Mouse (Mus musculus) kidney, adult 18-20 months (tissue): Measurements from ENCODE around the gene Enpp1.

Experiments
- DNase-seq: peaks from one replicate; pipeline ENCODE4 v3.0.0; 2021

Enpp1 gene

DNA sequence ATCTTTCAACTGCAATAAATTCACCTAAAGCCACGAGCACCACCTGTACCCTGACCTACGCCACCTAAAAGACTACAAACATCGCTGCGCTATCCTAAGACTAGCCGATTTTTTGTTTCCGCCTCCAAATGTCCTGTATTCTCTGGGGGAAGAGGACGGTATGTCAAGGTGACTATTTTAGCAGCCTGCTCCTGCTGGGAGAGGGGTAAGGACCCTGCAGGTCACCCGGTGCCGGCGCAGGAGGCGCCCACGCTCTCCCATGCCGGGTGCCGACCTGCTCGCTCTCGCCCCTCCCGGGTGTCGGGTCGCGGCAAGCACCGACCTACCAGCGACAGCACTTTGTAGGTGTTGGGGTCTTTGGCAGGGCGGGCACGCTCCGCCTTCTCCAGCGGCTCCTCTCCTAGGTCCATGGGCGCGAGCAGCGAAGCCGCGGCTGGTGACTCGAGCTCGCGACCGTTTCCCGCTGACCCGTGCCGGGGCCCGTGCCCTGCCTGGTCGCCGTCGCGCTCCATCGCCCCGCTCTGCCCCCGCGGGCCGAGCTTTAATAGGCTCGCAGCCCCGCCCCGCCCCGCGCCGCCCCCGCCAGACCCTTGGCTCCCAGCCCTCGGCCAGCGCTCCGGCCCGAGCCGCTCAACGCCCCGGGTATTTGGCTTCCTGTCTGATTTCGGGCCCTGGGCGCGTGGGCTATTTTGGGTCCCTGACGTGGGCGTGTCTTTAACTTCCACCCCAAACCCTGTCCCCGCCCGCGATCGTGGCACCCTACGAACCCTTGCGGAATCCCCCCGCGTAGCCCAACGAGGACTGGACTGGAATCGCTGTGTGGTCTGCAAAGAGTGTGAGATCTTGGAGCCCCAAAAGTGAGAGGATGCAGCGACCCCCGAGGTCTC lies at the start of gene Enpp1:
Gene Enpp1, minus strand, starts transcription at position 680 of the 887 bp plus-strand sequence.
- DNase-seq, result peak; percentile 87

DNA sequence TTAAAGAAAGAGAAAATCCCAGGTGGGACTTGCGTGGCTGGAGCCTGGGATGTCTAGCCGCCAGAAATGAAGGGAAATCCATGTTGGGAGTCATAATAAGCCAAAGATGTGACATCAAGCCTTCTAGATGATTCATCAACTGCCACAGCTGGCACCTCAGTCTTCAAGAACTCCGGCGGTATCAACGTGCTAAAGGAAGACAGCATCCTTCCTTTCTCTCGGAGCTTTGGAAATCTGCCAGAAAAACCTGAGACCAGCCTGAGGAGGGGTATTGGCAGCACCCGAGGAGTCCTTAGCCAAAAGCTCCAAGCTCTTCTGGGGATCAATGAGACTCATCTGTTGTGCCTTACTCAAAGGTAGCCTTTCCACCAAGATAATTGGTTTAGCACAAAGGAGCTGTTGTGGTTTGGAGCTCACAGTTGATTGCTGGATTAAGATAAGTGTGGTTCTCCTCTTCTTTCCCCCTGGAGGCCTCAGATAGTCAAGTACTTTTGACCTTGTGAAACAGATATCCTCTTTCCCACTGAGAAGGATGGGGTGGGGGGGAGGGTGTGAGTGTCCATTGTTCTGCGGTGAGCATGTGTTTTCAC lies 46.5 kb upstream of the Enpp1 start:
- no peak for DNase-seq

DNA sequence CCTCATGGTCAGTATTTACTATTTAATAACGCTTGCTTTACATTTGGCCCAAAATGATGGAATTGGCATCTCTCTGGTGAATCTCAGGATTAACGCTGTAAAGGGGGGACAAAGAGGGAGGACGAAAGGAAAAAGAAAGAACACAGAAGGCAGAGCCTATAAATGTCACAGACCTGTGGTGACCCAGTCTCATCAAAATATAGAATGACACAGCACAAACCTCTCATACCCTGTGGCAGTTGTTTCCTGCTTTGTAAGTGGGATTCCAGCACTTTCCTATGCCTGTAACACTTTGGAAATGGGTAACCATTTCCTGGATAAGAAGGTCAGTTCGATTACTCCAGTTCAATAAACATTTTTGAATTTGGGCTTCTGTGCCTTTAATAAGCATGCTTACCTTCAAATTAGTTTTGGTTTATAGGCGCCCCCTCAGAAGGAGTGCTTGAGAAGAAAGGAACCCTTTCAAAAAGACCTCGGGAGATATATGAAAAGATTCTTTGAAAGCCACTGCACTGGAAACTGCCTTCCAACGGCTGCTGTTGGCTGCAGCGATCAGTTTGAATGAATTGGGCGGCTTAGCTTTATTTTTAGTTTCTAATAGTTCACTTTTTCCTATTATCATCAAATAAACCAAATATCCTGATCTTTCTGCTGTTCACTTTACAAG lies 43.0 kb upstream of the Enpp1 start:
- no peak for DNase-seq

DNA sequence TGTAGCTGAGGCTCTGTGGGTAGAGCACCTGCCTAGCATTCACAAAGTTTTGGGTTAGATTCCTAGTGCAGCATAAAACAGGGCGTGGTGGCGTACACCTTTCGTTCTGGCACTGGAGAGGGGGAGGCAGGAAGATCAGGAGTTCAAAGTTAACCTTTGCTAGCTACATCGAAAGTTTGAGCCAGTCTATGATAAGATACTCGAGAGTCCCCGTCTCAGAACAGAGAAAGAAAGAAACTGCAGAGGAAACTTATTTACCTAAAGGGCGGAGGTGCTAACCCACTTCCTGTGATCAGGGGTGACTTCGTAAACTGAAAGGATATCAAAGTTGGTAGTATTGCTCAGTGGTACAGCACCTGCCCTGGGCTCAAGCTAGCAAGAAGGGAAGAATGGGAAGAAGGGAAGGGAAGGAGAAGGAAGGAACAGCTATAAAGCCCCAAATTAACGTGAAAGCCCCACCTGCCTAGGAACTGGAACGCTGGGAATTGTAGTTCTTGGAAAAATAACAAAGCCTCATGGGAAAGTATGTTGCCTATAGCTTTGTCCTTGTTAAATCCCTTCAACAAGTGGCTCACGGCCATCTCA lies 42.4 kb upstream of the Enpp1 start:
- DNase-seq, result no peak

DNA sequence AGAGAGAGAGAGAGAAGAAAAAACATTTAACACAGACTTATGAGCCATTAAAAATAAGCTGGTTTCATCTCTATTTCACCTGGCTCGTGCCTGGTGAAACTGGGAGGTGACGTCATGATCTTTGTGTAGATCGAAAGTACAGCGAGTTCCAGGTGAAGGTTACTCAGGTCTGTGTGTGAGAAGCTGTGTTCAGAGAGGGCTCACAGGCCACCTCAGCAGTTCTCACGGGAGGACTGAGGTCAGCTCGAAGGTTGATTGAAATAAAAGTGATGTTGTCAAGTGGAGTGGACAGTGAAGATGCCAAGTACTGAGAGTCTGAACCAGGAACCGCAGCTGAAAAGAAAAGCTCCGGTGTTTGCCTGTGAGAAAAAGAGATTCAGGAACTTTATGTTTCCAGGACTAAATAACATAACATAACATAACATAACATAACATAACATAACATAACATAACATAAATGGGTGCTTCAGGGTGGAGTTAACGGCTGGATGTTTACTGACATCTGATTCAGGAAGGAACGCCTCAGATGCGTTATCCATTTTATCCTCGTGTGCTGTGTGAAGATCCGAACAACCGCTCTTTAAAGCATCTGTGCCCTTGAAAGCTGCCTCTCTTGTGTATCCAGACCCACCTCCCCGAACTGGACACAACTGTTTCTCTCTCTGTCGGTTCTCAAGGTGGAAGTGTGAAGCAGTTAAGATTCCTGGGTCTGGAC lies 41.7 kb upstream of the Enpp1 start:
- DNase-seq, result no peak

DNA sequence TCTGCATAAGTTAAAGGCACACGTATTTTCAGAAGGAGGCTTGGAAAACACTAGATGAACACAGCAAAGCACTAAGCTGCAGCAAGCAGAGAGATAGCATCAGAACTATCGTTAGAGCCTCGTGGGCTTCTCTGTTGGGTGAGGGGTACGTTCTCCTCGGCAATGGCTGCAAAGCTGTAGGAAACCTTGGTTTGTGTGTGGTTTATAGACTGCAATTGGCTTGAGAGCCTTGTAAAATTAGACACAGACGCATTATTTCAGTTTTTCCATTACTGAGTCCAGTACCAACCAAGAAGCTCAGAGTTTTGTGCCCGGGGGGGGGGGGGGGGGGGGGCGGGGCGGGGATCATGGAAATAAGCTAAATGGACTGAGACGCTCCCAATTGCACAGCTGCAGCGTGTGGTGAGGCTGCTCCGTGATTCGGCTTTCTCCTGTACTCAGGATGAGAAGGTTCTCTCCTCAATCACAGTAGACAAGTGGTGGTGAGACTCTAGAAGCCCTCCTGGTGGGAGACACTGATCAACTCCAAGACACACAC lies 31.1 kb upstream of the Enpp1 start:
- no peak for DNase-seq

DNA sequence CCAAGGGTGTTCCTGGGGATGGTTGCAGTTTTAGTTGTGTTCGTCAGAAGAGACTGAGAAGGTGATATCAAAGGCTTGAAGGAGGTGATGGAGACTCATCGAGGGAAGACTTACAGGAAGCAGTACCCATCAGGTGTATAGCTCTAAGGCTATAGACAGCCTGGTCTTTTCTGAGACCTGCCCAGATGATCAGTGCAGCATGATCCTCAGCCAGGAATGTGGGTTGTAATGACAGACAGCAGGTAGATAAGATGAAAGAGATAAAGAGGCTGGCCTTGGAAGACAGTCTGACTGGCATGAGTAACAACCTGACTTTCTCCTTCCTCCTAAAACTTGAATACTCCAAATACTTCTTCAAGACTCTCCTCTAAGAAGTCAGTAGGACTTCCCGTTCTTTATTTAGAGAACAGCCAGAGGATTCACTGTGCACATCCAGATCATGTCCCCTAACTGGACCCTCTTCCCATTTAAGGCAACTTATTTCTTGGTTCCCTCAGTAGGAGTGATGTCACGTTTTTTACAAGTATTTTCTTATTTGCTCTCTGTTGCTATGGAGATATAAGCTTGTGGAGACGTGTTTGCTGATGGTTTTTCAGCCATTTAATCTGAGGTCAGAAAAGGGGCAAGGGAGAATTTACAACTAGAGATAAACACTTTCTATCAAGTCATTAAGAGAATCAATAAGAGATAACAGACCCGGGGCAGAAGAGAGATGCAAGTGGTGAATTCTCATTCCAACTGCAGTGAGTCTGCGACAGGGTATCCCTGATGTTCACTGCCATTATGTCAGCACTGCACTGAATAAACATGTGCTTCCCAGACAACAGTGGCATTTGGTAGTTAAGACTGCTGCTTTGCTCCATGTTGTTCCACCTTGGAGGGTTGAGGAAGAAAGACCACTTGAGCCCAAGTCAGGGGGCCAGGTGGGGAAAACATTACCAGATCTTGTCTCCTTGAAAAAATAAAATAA lies 29.6 kb upstream of the Enpp1 start:
- no peak for DNase-seq

DNA sequence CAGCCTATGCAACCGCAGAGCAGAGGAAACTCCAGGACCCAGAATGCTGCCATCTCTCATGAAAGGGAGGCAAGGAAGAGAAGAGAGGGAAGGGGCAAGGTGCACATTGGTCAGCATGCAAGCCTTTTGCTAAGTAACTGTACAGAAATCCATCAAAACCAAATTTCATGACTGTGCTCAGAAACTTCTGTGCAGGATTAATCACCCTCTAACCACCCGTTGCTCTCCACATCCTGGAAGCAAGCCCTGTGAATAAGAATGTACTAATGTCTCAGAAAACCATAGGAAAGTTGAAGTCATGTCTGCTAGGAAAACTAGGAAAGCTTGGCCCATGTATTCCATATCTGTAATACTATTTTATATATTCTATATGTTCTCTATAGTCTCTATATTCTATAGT lies 27.2 kb upstream of the Enpp1 start:
- DNase-seq, result no peak

DNA sequence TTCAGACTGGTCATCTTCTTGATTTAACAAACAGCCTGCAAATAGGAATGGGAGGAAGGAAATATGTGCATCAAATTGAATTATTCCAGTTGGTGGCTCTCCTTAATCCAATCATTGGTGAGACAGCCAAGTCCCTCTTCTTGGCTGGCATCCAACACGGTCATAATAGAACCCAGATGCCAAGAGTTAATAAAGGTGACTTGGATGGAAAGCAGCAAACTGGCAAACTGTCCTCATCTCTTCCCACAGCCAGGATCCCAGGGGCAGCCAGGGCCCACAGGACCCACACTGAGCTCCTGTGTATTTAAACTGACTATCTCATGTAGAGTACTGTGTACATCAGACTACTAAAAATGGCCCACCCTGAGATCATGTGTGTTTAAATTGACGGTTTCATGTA lies 26.5 kb upstream of the Enpp1 start:
- DNase-seq, result no peak

DNA sequence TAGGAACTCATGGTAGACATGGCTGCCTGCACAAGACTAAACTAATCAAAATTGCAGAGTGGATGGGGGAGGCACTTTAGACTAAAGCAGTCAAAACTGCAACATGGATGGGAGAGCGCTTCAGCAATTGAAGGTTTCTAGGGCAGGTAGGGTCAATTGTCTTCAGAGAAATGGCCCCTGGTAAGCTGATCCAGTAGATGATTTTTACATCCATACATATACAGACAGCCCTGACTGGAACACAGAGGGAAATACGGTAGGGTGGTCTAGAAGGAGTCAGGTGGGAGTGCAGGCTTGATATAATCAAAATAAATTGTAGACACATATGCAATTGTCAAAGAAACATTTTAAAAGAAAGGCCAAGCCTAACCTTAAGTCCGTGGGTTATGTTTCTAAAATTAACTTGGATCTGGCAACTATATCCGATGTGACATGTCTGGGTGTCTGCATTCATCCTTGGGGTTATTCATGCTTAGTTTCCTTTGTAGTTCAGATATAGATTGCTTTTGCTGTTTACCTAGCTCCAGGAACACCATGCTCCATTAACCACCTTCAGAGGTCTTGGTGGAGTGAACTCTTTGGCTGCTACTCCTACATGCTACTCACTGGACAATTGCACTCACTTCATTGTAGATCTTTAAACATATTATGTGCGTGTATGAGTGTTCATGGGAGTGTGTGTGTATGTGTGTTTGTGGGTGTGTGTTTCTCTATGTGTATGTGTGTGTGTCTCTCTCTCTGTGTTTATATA lies 23.2 kb upstream of the Enpp1 start:
- DNase-seq, result no peak

DNA sequence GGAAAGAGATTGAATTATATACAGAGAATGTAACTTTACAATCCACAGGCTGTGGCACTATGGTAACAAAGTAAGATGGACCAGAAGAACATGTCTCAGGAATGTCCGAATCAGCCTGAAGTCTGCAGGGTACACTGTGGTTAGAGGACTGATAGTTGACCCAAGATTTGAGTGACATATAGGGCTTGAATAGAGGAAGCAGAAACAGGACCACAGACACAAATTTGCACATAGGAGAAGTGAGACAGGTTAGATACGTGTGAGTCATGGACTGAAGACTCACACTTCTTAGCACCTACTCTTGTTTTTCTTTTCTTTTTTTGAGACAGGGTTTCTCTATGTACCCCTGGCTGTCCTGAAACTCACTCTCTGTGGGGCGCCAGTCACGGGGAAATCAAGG lies 15.5 kb upstream of the Enpp1 start:
- no peak for DNase-seq

DNA sequence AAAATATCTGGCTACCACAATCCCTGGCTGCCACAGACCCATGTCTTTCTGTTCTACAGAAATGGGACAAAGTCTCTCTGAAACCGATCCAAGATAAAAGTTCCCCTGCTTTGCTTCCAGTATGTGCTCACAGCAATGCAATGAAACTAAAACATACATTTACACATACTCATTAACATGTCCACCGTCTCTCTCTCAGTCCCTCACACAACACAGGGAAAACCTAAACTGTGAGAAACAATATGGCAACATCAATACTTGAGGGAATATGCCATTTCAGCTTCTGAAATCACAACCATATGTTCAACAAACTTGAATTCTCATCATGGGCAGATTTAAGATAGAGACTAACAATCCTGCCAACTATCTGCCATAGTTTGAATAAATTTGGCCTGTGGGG lies 13.2 kb upstream of the Enpp1 start:
- DNase-seq, result no peak

DNA sequence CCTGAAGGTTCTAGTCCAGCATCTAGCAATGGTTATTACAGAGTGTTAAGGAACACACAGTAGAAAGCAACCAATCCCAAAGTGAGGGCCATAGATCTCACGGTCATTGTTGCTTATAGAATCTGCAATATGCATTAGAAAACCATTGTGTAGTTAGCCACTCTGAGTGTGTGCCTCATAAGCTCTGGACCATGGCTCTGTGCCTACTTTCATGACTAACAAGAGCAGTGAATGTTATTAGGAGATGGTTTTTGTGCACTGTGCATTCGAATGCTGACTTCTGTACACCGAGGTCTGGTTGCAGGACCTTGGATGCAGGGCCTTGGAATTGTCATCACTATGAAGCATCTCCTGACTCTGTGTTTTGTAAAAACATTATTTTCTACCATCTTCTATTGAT lies 9.9 kb upstream of the Enpp1 start:
- DNase-seq, result no peak

DNA sequence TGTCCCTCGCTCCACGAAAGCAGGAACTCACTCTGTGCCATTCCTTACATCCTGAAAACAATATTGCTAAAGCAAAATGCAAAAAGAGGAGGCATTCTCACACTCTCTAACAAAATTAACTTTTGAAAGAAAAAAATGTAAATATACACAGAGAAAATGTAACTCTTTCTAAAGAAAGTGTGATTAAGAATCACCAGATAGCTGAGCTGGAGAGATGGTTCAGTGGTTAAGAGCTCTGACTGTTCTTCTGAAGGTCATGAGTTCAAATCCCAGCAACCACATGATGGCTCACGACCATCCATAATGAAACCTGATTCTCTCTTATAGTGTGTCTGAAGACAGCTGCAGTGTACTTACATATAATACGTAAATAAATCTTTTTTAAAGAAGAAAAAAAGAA lies 7.4 kb upstream of the Enpp1 start:
- no peak for DNase-seq

DNA sequence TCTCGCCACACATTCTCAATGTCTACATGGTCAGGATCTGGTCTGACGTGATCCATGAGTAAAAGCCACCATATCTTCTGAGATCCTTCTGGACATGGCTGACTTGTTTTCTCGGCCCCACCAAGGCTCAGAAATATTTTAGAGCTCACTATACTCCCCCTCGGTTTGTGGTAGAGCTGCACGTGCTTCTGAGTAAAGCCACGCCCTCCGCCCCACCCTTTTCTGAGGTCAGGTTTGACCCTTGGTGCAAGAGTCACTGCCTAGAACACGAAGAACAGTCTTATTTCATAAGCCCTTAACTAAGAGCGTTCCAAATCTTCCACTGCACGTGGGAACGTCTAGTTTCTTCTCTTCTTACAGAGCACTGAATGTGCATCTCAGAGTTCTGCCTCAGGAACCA lies 6.8 kb upstream of the Enpp1 start:
- DNase-seq, result no peak

DNA sequence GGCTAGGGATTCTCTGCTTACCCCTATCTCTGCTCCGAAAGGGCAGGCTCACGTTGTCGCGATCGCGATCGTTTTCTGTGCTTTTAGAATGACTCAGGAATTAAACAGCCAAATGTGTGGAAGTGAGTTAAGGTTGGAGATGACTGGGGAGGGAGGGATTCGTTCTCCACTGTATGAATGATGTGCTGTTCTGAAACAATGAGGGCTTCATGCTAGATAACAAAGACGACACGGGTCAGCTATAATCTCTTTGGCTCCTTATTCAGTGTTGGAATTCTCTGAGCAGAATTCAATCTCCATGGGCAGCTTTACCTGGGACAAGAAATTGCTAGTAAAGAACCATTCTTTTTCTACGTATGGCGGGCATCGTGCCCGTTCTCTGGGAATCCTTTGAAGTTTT lies 6.1 kb upstream of the Enpp1 start:
- DNase-seq, result no peak

DNA sequence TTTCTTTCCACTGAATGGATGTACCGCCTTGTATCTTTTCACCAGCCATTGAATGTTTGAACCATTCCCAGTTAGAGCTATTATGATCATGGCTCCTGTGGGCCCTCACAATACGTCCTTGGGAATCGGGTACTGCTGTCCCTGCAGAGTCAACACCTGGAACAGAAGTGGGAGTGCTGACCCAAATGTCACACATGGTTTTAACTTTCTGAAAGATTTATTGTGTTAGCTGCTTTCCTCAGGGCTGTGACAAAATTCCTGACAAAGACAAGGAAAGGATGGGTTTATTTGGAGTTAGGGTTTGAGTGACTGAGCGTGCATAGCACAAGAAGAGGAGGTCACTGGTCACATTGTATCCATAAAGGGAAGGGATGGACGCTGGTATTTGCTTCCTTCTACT lies 4.3 kb upstream of the Enpp1 start:
- DNase-seq, result no peak

DNA sequence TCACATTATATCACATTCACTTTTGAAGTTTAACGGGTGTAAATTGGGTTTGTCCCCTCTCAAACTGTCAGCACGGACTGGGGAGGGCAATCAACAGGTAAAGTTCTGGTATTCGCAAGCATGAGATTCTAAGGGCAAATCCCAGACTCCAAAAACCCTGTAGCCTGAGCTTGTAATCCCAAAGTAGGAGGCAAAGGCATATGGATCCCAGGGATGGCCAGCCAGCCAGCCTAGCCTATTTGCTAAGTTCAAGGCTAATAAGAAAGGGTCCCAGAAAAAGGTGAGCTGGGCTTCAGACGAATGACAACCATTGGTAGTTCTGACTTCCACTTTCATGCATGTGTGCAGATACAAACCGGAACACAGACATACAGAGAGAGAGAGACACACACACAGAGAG lies 942 bp upstream of the Enpp1 start:
- no peak for DNase-seq

DNA sequence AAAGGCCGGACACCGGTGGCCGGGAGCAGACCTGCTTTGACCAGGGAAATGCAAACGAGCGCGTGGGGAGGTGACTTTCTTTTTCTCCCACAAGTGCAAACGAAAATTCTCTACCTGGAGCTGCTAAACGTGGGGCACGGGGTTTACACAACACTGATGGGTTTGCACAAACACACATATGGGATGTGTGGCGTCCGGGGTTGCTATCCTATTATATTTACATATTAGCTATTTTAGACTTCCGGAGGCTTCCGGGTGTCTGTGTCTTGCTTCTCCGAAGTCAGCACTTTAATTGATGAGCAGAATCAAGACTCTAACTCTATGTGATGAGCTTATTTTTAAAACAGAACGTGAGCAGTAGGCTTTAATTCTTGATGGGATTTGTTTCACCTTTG lies 405 bp upstream of the Enpp1 start:
- DNase-seq, result no peak

DNA sequence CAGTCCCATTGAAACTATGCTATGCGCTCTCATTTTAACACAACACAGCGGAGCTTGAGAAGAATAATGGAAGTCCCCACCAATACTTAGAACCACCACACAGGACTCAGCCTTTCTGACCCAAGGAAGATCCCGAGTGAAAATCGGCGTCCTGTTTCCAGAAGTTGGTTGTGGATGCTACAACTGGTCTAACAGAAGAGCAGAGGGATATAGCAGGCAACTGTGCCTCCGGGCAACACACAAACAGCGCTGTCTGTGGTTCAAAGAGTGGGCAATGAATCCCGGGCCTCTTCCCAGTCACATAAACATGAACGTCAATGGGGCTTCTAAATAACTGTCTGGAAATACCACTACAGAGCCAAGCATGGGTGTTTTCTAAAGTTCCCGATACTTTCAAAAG lies 888 bp downstream of the Enpp1 start:
- DNase-seq, result peak; percentile 47

DNA sequence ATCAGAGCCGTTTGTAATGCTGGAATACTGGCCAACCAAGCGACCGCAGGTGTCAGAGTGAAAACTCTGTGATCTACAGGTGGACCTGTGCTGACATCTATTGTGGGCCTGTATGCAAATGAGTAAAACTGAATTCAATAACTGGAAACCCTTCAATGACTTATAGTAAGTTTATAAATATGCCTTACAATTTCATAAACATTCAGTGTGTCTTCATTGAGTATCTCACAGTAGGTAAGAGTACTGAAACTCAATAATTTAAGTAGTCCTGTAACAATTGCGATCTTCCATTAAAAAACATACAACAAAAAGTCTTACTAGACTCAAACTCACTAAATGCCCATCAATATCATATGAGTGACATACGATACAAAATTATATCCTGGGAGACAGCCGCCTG lies 1.6 kb downstream of the Enpp1 start:
- DNase-seq, result no peak
